Mouse (Mus musculus) liver, embryonic 14.5 days (tissue): ENCODE measurements around the gene D3Ertd254e.

ENCODE experiments used
- CTCF ChIP-seq: IDR thresholded peaks from 2 replicates; pipeline ENCODE4 v1.5.1; 2016; ENCODE audit warnings: antibody characterized with exemption, low read depth, control low read depth
- EP300 ChIP-seq: IDR thresholded peaks from 2 replicates; pipeline ENCODE4 v1.6.1; 2016; ENCODE audit warnings: antibody characterized with exemption, low read depth

- no peak for TF ChIP-seq CTCF
- no peak for TF ChIP-seq EP300
Observed at GRCm38 (mm10) chr3:36171348-36171747, 20.5 kb downstream of the D3Ertd254e start.
